Mouse (Mus musculus) bone marrow macrophage, adult 2 months (primary cell): ENCODE data around the gene Clip2. TPM values are rescaled to one million over a fixed set of nuclear protein-coding genes. Genes with fewer than 3 reads are reported as not detected.
A peak's percentile ranks its signal among the peaks of the same experiment; 100 is the strongest.

Source experiments
- H3K27ac ChIP-seq: 2 replicates; pipeline ENCODE4 v1.5.1; 2012; ENCODE audit warnings: low read depth, low read length; ENCODE audit not compliant: insufficient read depth
- H3K4me1 ChIP-seq: 2 replicates; pipeline ENCODE4 v1.6.1; 2012; ENCODE audit warnings: low read length; ENCODE audit not compliant: control insufficient read depth, insufficient read depth
- H3K4me3 ChIP-seq: 2 replicates; pipeline ENCODE4 v1.5.1; 2012; ENCODE audit warnings: mild to moderate bottlenecking, low read length, moderate library complexity; ENCODE audit not compliant: insufficient read depth
- CTCF ChIP-seq: IDR thresholded peaks from 2 replicates; pipeline ENCODE4 v1.5.1; 2012; ENCODE audit warnings: low read depth, mild to moderate bottlenecking, low read length, moderate library complexity
- POLR2A ChIP-seq: IDR thresholded peaks from 2 replicates; pipeline ENCODE4 v1.6.1; 2012; ENCODE audit warnings: mild to moderate bottlenecking, low read depth, low read length, borderline replicate concordance
- polyA plus RNA-seq: library from polyadenylated mRNA; stranded (reverse); fragments of >200 nt; gene quantifications from 2 replicates; pipeline ENCODE4 v1.2.4, GENCODE M21; 2012; ENCODE audit not compliant: missing spikeins, insufficient read depth, insufficient read length

The Clip2 gene
- polyA plus RNA-seq, 1 experiment, result 14.3 TPM

GRCm38 (mm10) chr5:134581146-134581545 is 28.9 kb upstream of the Clip2 start, which contains the start of gene Rfc2:
Gene Rfc2 (plus strand): TSS chr5:134581366.
- TF ChIP-seq CTCF (no peak), POLR2A (no peak)
- Histone ChIP-seq H3K4me1 (peaks cover 16% of the 10 kb centered on the region), H3K27ac (no peak within 1 kb of the TSS), H3K4me3 (no peak within 1 kb of the TSS)

- no peak overlapping the region for H3K4me3 ChIP-seq
- peaks cover 7% of the 10 kb centered on the region for H3K4me1 ChIP-seq
- H3K27ac ChIP-seq, result no peak overlapping the region
- TF ChIP-seq CTCF (no peak), POLR2A (no peak)
Measured at GRCm38 (mm10) chr5:134579135-134579534, 26.9 kb upstream of the Clip2 start.

GRCm38 (mm10) chr5:134577534-134577933 is 25.3 kb upstream of the Clip2 start:
- Histone ChIP-seq H3K4me1 (peaks cover 7% of the 10 kb centered on the region), H3K27ac (no peak overlapping the region), H3K4me3 (no peak overlapping the region)
- no peak for TF ChIP-seq CTCF

GRCm38 (mm10) chr5:134576517-134577220 is 24.4 kb upstream of the Clip2 start:
- Histone ChIP-seq H3K4me1 (peaks cover 10% of the 10 kb centered on the region), H3K27ac (no peak overlapping the region), H3K4me3 (no peak overlapping the region)
- TF ChIP-seq POLR2A, result no peak
- TF ChIP-seq CTCF, result no peak

GRCm38 (mm10) chr5:134575833-134576232 is 23.6 kb upstream of the Clip2 start:
- Histone ChIP-seq H3K4me1 (peaks cover 10% of the 10 kb centered on the region), H3K27ac (no peak overlapping the region), H3K4me3 (no peak overlapping the region)
- TF ChIP-seq CTCF, result no peak
- TF ChIP-seq POLR2A, result no peak

- no peak for TF ChIP-seq CTCF
- TF ChIP-seq POLR2A, result no peak
- peak overlapping the region; percentile 61 for H3K4me3 ChIP-seq
- no peak overlapping the region for H3K27ac ChIP-seq
- peaks cover 23% of the 10 kb centered on the region for H3K4me1 ChIP-seq
Measured at GRCm38 (mm10) chr5:134572508-134573214, 20.4 kb upstream of the Clip2 start.

- peaks cover 23% of the 10 kb centered on the region for H3K4me1 ChIP-seq
- H3K4me3 ChIP-seq, result peak overlapping the region; percentile 61
- TF ChIP-seq POLR2A (no peak), CTCF (no peak)
- H3K27ac ChIP-seq, result no peak overlapping the region
Measured at GRCm38 (mm10) chr5:134571730-134572507, 19.7 kb upstream of the Clip2 start.

- TF ChIP-seq CTCF (no peak), POLR2A (no peak)
- Histone ChIP-seq H3K4me3 (no peak overlapping the region), H3K4me1 (peaks cover 23% of the 10 kb centered on the region), H3K27ac (peak overlapping the region; percentile 29; the same call in 1 of the 2 replicates)
Measured at GRCm38 (mm10) chr5:134568964-134569491, 16.8 kb upstream of the Clip2 start.

GRCm38 (mm10) chr5:134568030-134568429 is 15.8 kb upstream of the Clip2 start:
- Histone ChIP-seq H3K27ac (no peak overlapping the region), H3K4me1 (peaks cover 21% of the 10 kb centered on the region), H3K4me3 (no peak overlapping the region)
- TF ChIP-seq CTCF (no peak), POLR2A (no peak)
